Mouse (Mus musculus): ENCODE data around the gene Fbxl22.

DNA sequence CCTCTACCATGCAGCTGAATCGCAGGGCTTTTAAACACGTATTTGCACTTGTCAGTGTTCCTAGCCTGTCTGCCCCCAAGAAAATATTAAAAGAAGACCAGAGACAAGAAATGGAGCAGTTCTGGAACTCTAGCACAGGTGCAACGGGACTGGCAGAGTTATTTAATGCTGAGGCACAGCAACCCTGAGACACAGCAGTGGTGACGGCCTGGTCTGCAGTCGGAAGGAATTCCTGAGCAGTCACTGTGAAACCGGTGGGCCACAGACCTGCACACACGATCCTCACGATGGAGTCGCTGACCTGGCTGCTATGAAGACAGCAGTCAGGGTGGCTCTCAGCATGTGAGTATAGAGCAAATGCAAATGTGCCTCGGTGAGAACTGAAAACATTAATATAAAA is 3.4 kb upstream of the Fbxl22 start:
- TF ChIP-seq CTCF (IDR thresholded peaks at IDR 0.05; ENCODE audit: extremely low read depth, insufficient read depth, insufficient read length, insufficient replicate concordance) (no peak), POLR2A (IDR thresholded peaks at IDR 0.05; ENCODE audit: low read depth, low read length) (no peak)

All from spleen, adult 2 months (tissue).